Mouse (Mus musculus): ENCODE results near the gene Lmo4.

- TF ChIP-seq CTCF (IDR thresholded peaks at IDR 0.05; ENCODE audit: low read depth, low read length) (no peak), POLR2AphosphoS5 (IDR thresholded peaks at IDR 0.05; ENCODE audit: insufficient replicate concordance, low read depth, low read length) (no peak)
These were observed 64.2 kb downstream of the Lmo4 start for GRCm38 (mm10) chr3:144140816-144141215.
